Mouse (Mus musculus): ENCODE results near the gene Prdx6b. TPM values are rescaled to one million over a fixed set of nuclear protein-coding genes. Genes with fewer than 3 reads are reported as not detected.

Gene Prdx6b
- polyA plus RNA-seq, 1 experiment = not detected

GRCm38 (mm10) chr2:80271431-80271830, 20.8 kb upstream of the Prdx6b start:
- no peaks in the 10 kb centered on the region for H3K9me3 ChIP-seq (replicated peaks; ENCODE audit: control insufficient read depth, insufficient read depth, low read length, poor library complexity, severe bottlenecking)
- no peak overlapping the region for H3K9ac ChIP-seq (ENCODE audit: low read depth, poor library complexity, severe bottlenecking)
- H3K27ac ChIP-seq (ENCODE audit: insufficient read depth, low read length) = no peak overlapping the region

GRCm38 (mm10) chr2:80273038-80273437, 19.2 kb upstream of the Prdx6b start:
- Histone ChIP-seq H3K27ac (ENCODE audit: insufficient read depth, low read length) (no peak overlapping the region), H3K9ac (ENCODE audit: low read depth, poor library complexity, severe bottlenecking) (no peak overlapping the region), H3K36me3 (ENCODE audit: control insufficient read depth, insufficient read depth, low read length, poor library complexity, severe bottlenecking) (no peaks in the 10 kb centered on the region), H3K9me3 (replicated peaks; ENCODE audit: control insufficient read depth, insufficient read depth, low read length, poor library complexity, severe bottlenecking) (no peaks in the 10 kb centered on the region), H3K27me3 (ENCODE audit: control insufficient read depth, insufficient read depth, low read length, poor library complexity, severe bottlenecking) (no peaks in the 10 kb centered on the region), H3K4me3 (ENCODE audit: low read depth, low read length) (no peak overlapping the region), H3K4me1 (ENCODE audit: control insufficient read depth, insufficient read depth, low read length) (no peaks in the 10 kb centered on the region)
- no peak for TF ChIP-seq CTCF (IDR thresholded peaks at IDR 0.05; ENCODE audit: low read depth, low read length)
- no peak for TF ChIP-seq POLR2A (IDR thresholded peaks at IDR 0.05; ENCODE audit: insufficient read depth, low read length)
- no peak for TF ChIP-seq EP300 (IDR thresholded peaks at IDR 0.05; ENCODE audit: insufficient read depth, low read depth, low read length)

More at GRCm38 (mm10) chr2:80271431-80271830, 20.8 kb upstream of the Prdx6b start:
- TF ChIP-seq POLR2A (IDR thresholded peaks at IDR 0.05; ENCODE audit: insufficient read depth, low read length) (no peak), EP300 (IDR thresholded peaks at IDR 0.05; ENCODE audit: insufficient read depth, low read depth, low read length) (no peak), CTCF (IDR thresholded peaks at IDR 0.05; ENCODE audit: low read depth, low read length) (no peak)
- H3K27me3 ChIP-seq (ENCODE audit: control insufficient read depth, insufficient read depth, low read length, poor library complexity, severe bottlenecking) = no peaks in the 10 kb centered on the region
- no peak overlapping the region for H3K4me3 ChIP-seq (ENCODE audit: low read depth, low read length)
- no peaks in the 10 kb centered on the region for H3K4me1 ChIP-seq (ENCODE audit: control insufficient read depth, insufficient read depth, low read length)
- no peaks in the 10 kb centered on the region for H3K36me3 ChIP-seq (ENCODE audit: control insufficient read depth, insufficient read depth, low read length, poor library complexity, severe bottlenecking)

- H3K9me3 ChIP-seq (replicated peaks; ENCODE audit: control insufficient read depth, insufficient read depth, low read length, poor library complexity, severe bottlenecking) = no peaks in the 10 kb centered on the region
- H3K36me3 ChIP-seq (ENCODE audit: control insufficient read depth, insufficient read depth, low read length, poor library complexity, severe bottlenecking) = no peaks in the 10 kb centered on the region
- no peak overlapping the region for H3K9ac ChIP-seq (ENCODE audit: low read depth, poor library complexity, severe bottlenecking)
- H3K4me3 ChIP-seq (ENCODE audit: low read depth, low read length) = no peak overlapping the region
- no peaks in the 10 kb centered on the region for H3K27me3 ChIP-seq (ENCODE audit: control insufficient read depth, insufficient read depth, low read length, poor library complexity, severe bottlenecking)
- H3K27ac ChIP-seq (ENCODE audit: insufficient read depth, low read length) = no peak overlapping the region
- H3K4me1 ChIP-seq (ENCODE audit: control insufficient read depth, insufficient read depth, low read length) = no peaks in the 10 kb centered on the region
- TF ChIP-seq EP300 (IDR thresholded peaks at IDR 0.05; ENCODE audit: insufficient read depth, low read depth, low read length) (no peak), POLR2A (IDR thresholded peaks at IDR 0.05; ENCODE audit: insufficient read depth, low read length) (no peak), CTCF (IDR thresholded peaks at IDR 0.05; ENCODE audit: low read depth, low read length) (no peak)
Observed at GRCm38 (mm10) chr2:80273763-80274162, 18.5 kb upstream of the Prdx6b start.

DNA sequence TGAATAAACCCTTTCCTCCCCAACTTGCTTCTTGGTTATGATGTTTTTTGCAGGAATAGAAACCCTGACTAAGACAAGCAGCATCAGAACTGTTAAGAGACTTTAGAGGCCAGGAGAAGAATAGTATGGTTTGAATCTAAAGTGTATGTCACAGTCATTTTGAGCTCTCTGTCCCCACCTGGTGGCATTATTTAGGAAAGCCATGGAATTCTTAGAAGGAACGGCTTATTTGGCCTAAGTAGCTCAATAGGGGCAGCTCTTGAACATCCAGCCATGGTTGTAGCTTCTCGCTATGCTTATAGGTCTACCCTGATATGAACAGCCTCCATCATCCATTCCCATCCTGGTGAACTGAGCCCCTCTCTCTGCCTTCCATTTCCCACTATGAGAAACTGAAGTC, 17.1 kb upstream of the Prdx6b start:
- Histone ChIP-seq H3K27ac (ENCODE audit: insufficient read depth, low read length) (no peak overlapping the region), H3K4me1 (ENCODE audit: control insufficient read depth, insufficient read depth, low read length) (no peaks in the 10 kb centered on the region), H3K9ac (ENCODE audit: low read depth, poor library complexity, severe bottlenecking) (no peak overlapping the region), H3K9me3 (replicated peaks; ENCODE audit: control insufficient read depth, insufficient read depth, low read length, poor library complexity, severe bottlenecking) (no peaks in the 10 kb centered on the region), H3K27me3 (ENCODE audit: control insufficient read depth, insufficient read depth, low read length, poor library complexity, severe bottlenecking) (no peaks in the 10 kb centered on the region), H3K4me3 (ENCODE audit: low read depth, low read length) (no peak overlapping the region), H3K36me3 (ENCODE audit: control insufficient read depth, insufficient read depth, low read length, poor library complexity, severe bottlenecking) (no peaks in the 10 kb centered on the region)
- TF ChIP-seq EP300 (IDR thresholded peaks at IDR 0.05; ENCODE audit: insufficient read depth, low read depth, low read length) (no peak), POLR2A (IDR thresholded peaks at IDR 0.05; ENCODE audit: insufficient read depth, low read length) (no peak), CTCF (IDR thresholded peaks at IDR 0.05; ENCODE audit: low read depth, low read length) (no peak)

GRCm38 (mm10) chr2:80282214-80282613, 10.1 kb upstream of the Prdx6b start:
- Histone ChIP-seq H3K27me3 (ENCODE audit: control insufficient read depth, insufficient read depth, low read length, poor library complexity, severe bottlenecking) (no peaks in the 10 kb centered on the region), H3K9me3 (replicated peaks; ENCODE audit: control insufficient read depth, insufficient read depth, low read length, poor library complexity, severe bottlenecking) (no peaks in the 10 kb centered on the region), H3K27ac (ENCODE audit: insufficient read depth, low read length) (no peak overlapping the region), H3K36me3 (ENCODE audit: control insufficient read depth, insufficient read depth, low read length, poor library complexity, severe bottlenecking) (no peaks in the 10 kb centered on the region), H3K4me1 (ENCODE audit: control insufficient read depth, insufficient read depth, low read length) (no peaks in the 10 kb centered on the region), H3K4me3 (ENCODE audit: low read depth, low read length) (no peak overlapping the region), H3K9ac (ENCODE audit: low read depth, poor library complexity, severe bottlenecking) (no peak overlapping the region)
- TF ChIP-seq POLR2A (IDR thresholded peaks at IDR 0.05; ENCODE audit: insufficient read depth, low read length) = no peak
- no peak for TF ChIP-seq CTCF (IDR thresholded peaks at IDR 0.05; ENCODE audit: low read depth, low read length)
- no peak for TF ChIP-seq EP300 (IDR thresholded peaks at IDR 0.05; ENCODE audit: insufficient read depth, low read depth, low read length)

- Histone ChIP-seq H3K9me3 (replicated peaks; ENCODE audit: control insufficient read depth, insufficient read depth, low read length, poor library complexity, severe bottlenecking) (no peaks in the 10 kb centered on the region), H3K4me1 (ENCODE audit: control insufficient read depth, insufficient read depth, low read length) (no peaks in the 10 kb centered on the region), H3K36me3 (ENCODE audit: control insufficient read depth, insufficient read depth, low read length, poor library complexity, severe bottlenecking) (no peaks in the 10 kb centered on the region), H3K27ac (ENCODE audit: insufficient read depth, low read length) (no peak overlapping the region), H3K9ac (ENCODE audit: low read depth, poor library complexity, severe bottlenecking) (no peak overlapping the region), H3K27me3 (ENCODE audit: control insufficient read depth, insufficient read depth, low read length, poor library complexity, severe bottlenecking) (no peaks in the 10 kb centered on the region), H3K4me3 (ENCODE audit: low read depth, low read length) (no peak overlapping the region)
- no peak for TF ChIP-seq CTCF (IDR thresholded peaks at IDR 0.05; ENCODE audit: low read depth, low read length)
- no peak for TF ChIP-seq POLR2A (IDR thresholded peaks at IDR 0.05; ENCODE audit: insufficient read depth, low read length)
- no peak for TF ChIP-seq EP300 (IDR thresholded peaks at IDR 0.05; ENCODE audit: insufficient read depth, low read depth, low read length)
Observed at GRCm38 (mm10) chr2:80286397-80286796, 5.9 kb upstream of the Prdx6b start.
